Mouse (Mus musculus): ENCODE data around the gene Ccdc93. TPM values are rescaled to one million over a fixed set of nuclear protein-coding genes. Genes with fewer than 3 reads are reported as not detected.

The Ccdc93 gene
- total and polyA plus RNA-seq, 3 experiments, result 21.3 to 21.5 TPM; not detected in 1

GRCm38 (mm10) chr1:121511186-121511585 lies 80.3 kb downstream of the Ccdc93 start:
- DNase-seq (ENCODE audit: low read depth, low spot score), result peak; percentile 30
- peaks cover 5 to 20% of the 10 kb centered on the region in 2 experiments; a peak in 3 of 4 replicates for H3K4me1 ChIP-seq (ENCODE audit: control insufficient read depth in 1 of 2, insufficient read depth in 2 of 2, low read length in 2 of 2)
- no peaks in the 10 kb centered on the region for H3K79me2 ChIP-seq (ENCODE audit: control insufficient read depth, insufficient read depth, low read length, poor library complexity)
- no peak overlapping the region for H3K4me3 ChIP-seq (ENCODE audit: control insufficient read depth in 1 of 2, insufficient read depth in 1 of 2, low read depth in 2 of 2, low read length in 2 of 2)
- H3K36me3 ChIP-seq (ENCODE audit: control insufficient read depth in 1 of 2, insufficient read depth in 2 of 2, low read length in 2 of 2), result peaks cover 0 to 10% of the 10 kb centered on the region in 2 experiments; a peak in 2 of 4 replicates
- no peak overlapping the region for H3K9ac ChIP-seq (ENCODE audit: control insufficient read depth, low read depth, low read length, poor library complexity, severe bottlenecking)
- H3K9me3 ChIP-seq (replicated peaks; ENCODE audit: insufficient read depth, low read length), result no peaks in the 10 kb centered on the region
- H3K27ac ChIP-seq (ENCODE audit: control insufficient read depth, low read depth, low read length), result no peak overlapping the region
- TF ChIP-seq GATA1 (IDR thresholded peaks at IDR 0.05; ENCODE audit: low read depth, low read length) (no peak), SMC3 (IDR thresholded peaks at IDR 0.05; ENCODE audit: low read depth, low read length) (no peak), UBTF (IDR thresholded peaks at IDR 0.05; ENCODE audit: borderline replicate concordance, insufficient read depth, low read depth, low read length) (no peak), POLR2AphosphoS2 (IDR thresholded peaks at IDR 0.05; ENCODE audit: low read length) (no peak), USF1 (IDR thresholded peaks at IDR 0.05; ENCODE audit: low read depth, low read length) (no peak), MYC (IDR thresholded peaks at IDR 0.05; ENCODE audit: low read depth, low read length) (no peak), KAT2A (conservative IDR thresholded peaks at IDR 0.05; ENCODE audit: low read depth, low read length) (no peak)
- no peaks in the 10 kb centered on the region for H3K27me3 ChIP-seq (ENCODE audit: control insufficient read depth in 1 of 2, insufficient read depth in 2 of 2, low read length in 2 of 2)

- Histone ChIP-seq H3K9ac (ENCODE audit: control insufficient read depth, low read depth, low read length, poor library complexity, severe bottlenecking) (no peak overlapping the region), H3K79me2 (ENCODE audit: control insufficient read depth, insufficient read depth, low read length, poor library complexity) (no peaks in the 10 kb centered on the region), H3K4me3 (ENCODE audit: control insufficient read depth in 1 of 2, insufficient read depth in 1 of 2, low read depth in 2 of 2, low read length in 2 of 2) (no peak overlapping the region), H3K9me3 (replicated peaks; ENCODE audit: insufficient read depth, low read length) (no peaks in the 10 kb centered on the region), H3K27me3 (ENCODE audit: control insufficient read depth in 1 of 2, insufficient read depth in 2 of 2, low read length in 2 of 2) (no peaks in the 10 kb centered on the region), H3K4me1 (ENCODE audit: control insufficient read depth in 1 of 2, insufficient read depth in 2 of 2, low read length in 2 of 2) (peaks cover 5 to 20% of the 10 kb centered on the region in 2 experiments; a peak in 3 of 4 replicates), H3K36me3 (ENCODE audit: control insufficient read depth in 1 of 2, insufficient read depth in 2 of 2, low read length in 2 of 2) (peaks cover 0 to 10% of the 10 kb centered on the region in 2 experiments; a peak in 2 of 4 replicates), H3K27ac (ENCODE audit: control insufficient read depth, low read depth, low read length) (no peak overlapping the region)
- peak; percentile 60 for DNase-seq (ENCODE audit: low read depth, low spot score)
- peak; percentile 58 for TF ChIP-seq GATA1 (IDR thresholded peaks at IDR 0.05; ENCODE audit: low read depth, low read length)
- no peak for TF ChIP-seq RAD21 (IDR thresholded peaks at IDR 0.05; ENCODE audit: low read depth, low read length)
- no peak for TF ChIP-seq BHLHE40 (IDR thresholded peaks at IDR 0.05; ENCODE audit: borderline replicate concordance, low read depth, low read length)
- peak; percentile 24 to 67; a peak in 3 of 4 replicates for TF ChIP-seq EP300 (IDR thresholded peaks at IDR 0.05; ENCODE audit: low read depth in 1 of 2, low read length in 2 of 2)
- no peak for TF ChIP-seq ETS1 (IDR thresholded peaks at IDR 0.05; ENCODE audit: low read depth, low read length)
- TF ChIP-seq RCOR1 (IDR thresholded peaks at IDR 0.05; ENCODE audit: low read depth, low read length), result peak; percentile 63
- no peak for TF ChIP-seq MXI1 (IDR thresholded peaks at IDR 0.05; ENCODE audit: low read depth, low read length)
Measured at GRCm38 (mm10) chr1:121511966-121512365, 81.1 kb downstream of the Ccdc93 start.

GRCm38 (mm10) chr1:121518609-121519008 lies 87.8 kb downstream of the Ccdc93 start:
- Histone ChIP-seq H3K9ac (ENCODE audit: control insufficient read depth, low read depth, low read length, poor library complexity, severe bottlenecking) (no peak overlapping the region), H3K4me3 (ENCODE audit: control insufficient read depth in 1 of 2, insufficient read depth in 1 of 2, low read depth in 2 of 2, low read length in 2 of 2) (no peak overlapping the region), H3K4me1 (ENCODE audit: control insufficient read depth in 1 of 2, insufficient read depth in 2 of 2, low read length in 2 of 2) (no peaks in the 10 kb centered on the region; a peak in 1 of 4 replicates), H3K27me3 (ENCODE audit: control insufficient read depth in 1 of 2, insufficient read depth in 2 of 2, low read length in 2 of 2) (no peaks in the 10 kb centered on the region), H3K27ac (ENCODE audit: control insufficient read depth, low read depth, low read length) (no peak overlapping the region), H3K79me2 (ENCODE audit: control insufficient read depth, insufficient read depth, low read length, poor library complexity) (no peaks in the 10 kb centered on the region), H3K36me3 (ENCODE audit: control insufficient read depth in 1 of 2, insufficient read depth in 2 of 2, low read length in 2 of 2) (no peaks in the 10 kb centered on the region), H3K9me3 (replicated peaks; ENCODE audit: insufficient read depth, low read length) (no peaks in the 10 kb centered on the region)
- TF ChIP-seq TCF12 (IDR thresholded peaks at IDR 0.05; ENCODE audit: low read depth, low read length), result no peak
- TF ChIP-seq RCOR1 (IDR thresholded peaks at IDR 0.05; ENCODE audit: low read depth, low read length), result no peak
- no peak for TF ChIP-seq SMC3 (IDR thresholded peaks at IDR 0.05; ENCODE audit: low read depth, low read length)
- no peak for DNase-seq (ENCODE audit: low read depth, low spot score)
